Mouse (Mus musculus) limb, embryonic 12.5 days (tissue): ENCODE results near the gene F2rl3. TPM values are rescaled to one million over a fixed set of nuclear protein-coding genes. Genes with fewer than 3 reads are reported as not detected.

Experiments used
- ATAC-seq: fragments of 200-750 bp; cut with Nextera tagmentation; 2 replicates; pipeline ENCODE4 v1.8.0; 2017; ENCODE audit warnings: low read depth, moderate TSS enrichment; ENCODE audit not compliant: insufficient number of reproducible peaks, insufficient read depth, low FRiP score, low TSS enrichment
- H3K27ac ChIP-seq: fragments of 300-500 bp; sonication (generic); 2 replicates; pipeline ENCODE4 v1.5.1; 2016; ENCODE audit warnings: mild to moderate bottlenecking, moderate library complexity
- H3K27me3 ChIP-seq: fragments of 300-500 bp; sonication (generic); 2 replicates; pipeline ENCODE4 v1.6.1; 2016; ENCODE audit warnings: mild to moderate bottlenecking, moderate library complexity
- H3K36me3 ChIP-seq: fragments of 300-500 bp; sonication (generic); 2 replicates; pipeline ENCODE4 v1.6.1; 2016; ENCODE audit warnings: mild to moderate bottlenecking, moderate library complexity
- H3K4me1 ChIP-seq: fragments of 300-500 bp; sonication (generic); replicated peaks from 2 replicates; pipeline ENCODE4 v1.6.1; 2016
- H3K4me2 ChIP-seq: fragments of 300-500 bp; sonication (generic); 2 replicates; pipeline ENCODE4 v1.6.1; 2016; ENCODE audit warnings: mild to moderate bottlenecking, moderate library complexity
- H3K4me3 ChIP-seq: fragments of 300-500 bp; sonication (generic); replicated peaks from 2 replicates; pipeline ENCODE4 v1.5.1; 2016; ENCODE audit warnings: mild to moderate bottlenecking
- H3K9ac ChIP-seq: fragments of 300-500 bp; sonication (generic); replicated peaks from 2 replicates; pipeline ENCODE4 v1.6.1; 2016; ENCODE audit warnings: mild to moderate bottlenecking, moderate library complexity
- H3K9me3 ChIP-seq: fragments of 300-500 bp; sonication (generic); 2 replicates; pipeline ENCODE4 v1.6.1; 2016; ENCODE audit warnings: mild to moderate bottlenecking, moderate library complexity
- WGBS: fragments of 180-500 bp; shearing (Covaris S2); methylation state at CpG from one replicate; pipeline ENCODE4 v1.1.7; 2016; 5-methylcytosine and 5-hydroxymethylcytosine counted together
- polyA plus RNA-seq: library from polyadenylated mRNA; unstranded; fragments of >200 nt; fragmentation: Nextera tagmentation; extraction: Ambion mirVana; gene quantifications from 2 replicates; pipeline ENCODE4 v1.2.1, GENCODE M21; 2016

Gene F2rl3
- polyA plus RNA-seq = 1.4 and 2.1 TPM in 2 replicates

DNA sequence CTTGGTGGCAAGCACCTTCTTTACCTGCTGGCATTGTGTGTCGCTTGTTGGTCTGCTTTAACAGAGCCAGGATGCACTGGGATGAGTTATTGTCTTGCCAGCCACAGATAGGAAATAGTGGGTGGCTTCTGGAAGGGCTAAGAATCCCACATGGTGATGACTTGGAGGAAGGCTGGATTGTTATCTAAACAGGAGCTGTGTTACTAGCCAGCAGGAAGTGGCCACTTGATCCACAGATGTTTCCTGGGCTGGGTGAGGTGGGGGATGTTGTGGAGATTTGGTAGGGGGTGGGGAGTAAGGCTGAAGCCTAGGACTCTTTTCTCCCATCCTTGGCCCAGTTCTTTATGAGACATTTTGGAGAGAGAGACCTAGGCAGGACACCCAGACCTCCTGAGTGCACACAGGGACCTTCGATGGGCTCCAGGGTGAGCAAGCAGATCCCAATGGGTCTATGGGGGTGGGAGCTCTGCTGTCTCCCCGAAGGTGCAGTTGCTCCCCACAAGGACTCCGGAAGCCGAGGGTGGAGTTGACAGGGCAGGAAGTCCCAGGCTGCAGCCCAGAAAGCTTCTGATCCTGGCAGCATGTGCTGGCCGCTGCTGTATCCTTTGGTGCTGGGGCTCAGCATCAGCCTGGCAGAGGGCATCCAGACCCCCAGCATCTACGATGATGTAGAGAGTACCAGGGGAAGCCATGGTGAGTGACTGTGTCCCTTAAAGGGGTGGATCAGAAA lies at the start of gene F2rl3:
Gene F2rl3, plus strand, starts transcription at position 559 of the 730 bp plus-strand sequence.
- Histone ChIP-seq H3K4me1 (no peaks in the 10 kb centered on the region; the same call in 1 of the 2 replicates), H3K4me2 (no peak within 1 kb of the TSS), H3K27ac (no peak within 1 kb of the TSS), H3K36me3 (peaks cover 33% of the 10 kb centered on the region), H3K27me3 (no peaks in the 10 kb centered on the region), H3K9ac (no peak within 1 kb of the TSS), H3K9me3 (no peaks in the 10 kb centered on the region), H3K4me3 (no peak within 1 kb of the TSS)
- ATAC-seq = no peak
- 82% methylated on average over 7 of the region's 7 CpGs for WGBS

DNA sequence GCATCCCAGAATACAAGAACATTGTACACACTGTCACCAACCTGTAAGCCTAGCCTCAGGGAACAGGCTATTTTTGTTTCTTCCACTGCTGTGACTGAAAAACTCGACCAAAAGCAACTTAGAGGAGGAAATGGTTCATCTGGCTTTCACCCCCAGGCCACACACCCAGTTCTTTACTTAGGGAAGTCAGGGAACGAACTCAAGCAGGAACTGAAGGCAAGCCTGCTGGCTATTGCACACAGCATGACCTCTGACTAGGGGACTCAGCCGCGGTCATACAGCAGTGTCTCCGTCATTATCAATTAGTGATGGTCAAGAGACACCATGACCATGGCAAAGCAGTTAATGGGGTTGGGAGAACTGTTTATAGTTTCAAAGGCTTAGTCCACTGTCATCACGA lies 49.1 kb upstream of the F2rl3 start:
- no peak for ATAC-seq
- WGBS = 45% methylated on average over 6 of the region's 6 CpGs
- H3K27ac ChIP-seq = no peak overlapping the region

DNA sequence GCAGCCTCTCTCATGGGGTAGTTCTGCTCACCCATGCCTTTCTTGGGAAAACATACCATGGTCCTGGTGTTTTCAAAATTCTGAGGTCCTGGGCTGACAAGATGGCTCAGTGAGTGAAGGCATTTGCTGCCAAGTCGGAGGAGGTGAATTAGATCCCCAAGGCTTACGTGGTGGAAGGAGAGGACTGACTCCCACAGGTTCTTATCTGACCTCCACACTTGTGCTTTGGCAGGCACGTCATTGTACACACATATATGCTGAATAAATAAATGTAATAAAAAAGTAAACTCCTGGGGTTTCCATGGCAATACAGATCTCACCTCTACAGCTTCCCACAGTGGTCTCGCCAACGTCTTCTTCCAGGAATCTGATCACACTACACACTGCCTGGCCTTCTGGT lies 45.1 kb upstream of the F2rl3 start:
- H3K4me1 ChIP-seq = no peaks in the 10 kb centered on the region
- no peak for ATAC-seq
- no peaks in the 10 kb centered on the region for H3K9me3 ChIP-seq
- H3K4me2 ChIP-seq = no peak overlapping the region
- no peaks in the 10 kb centered on the region for H3K27me3 ChIP-seq
- WGBS = 84% methylated on average over 5 of the region's 5 CpGs
- no peak overlapping the region for H3K4me3 ChIP-seq
- no peak overlapping the region for H3K27ac ChIP-seq
- H3K9ac ChIP-seq = no peak overlapping the region
- H3K36me3 ChIP-seq = no peaks in the 10 kb centered on the region

More for the DNA sequence above, 49.1 kb upstream of the F2rl3 start:
- Histone ChIP-seq H3K36me3 (no peaks in the 10 kb centered on the region), H3K9ac (no peak overlapping the region), H3K4me2 (no peak overlapping the region), H3K4me1 (no peaks in the 10 kb centered on the region), H3K27me3 (no peaks in the 10 kb centered on the region), H3K9me3 (no peaks in the 10 kb centered on the region), H3K4me3 (no peak overlapping the region)

DNA sequence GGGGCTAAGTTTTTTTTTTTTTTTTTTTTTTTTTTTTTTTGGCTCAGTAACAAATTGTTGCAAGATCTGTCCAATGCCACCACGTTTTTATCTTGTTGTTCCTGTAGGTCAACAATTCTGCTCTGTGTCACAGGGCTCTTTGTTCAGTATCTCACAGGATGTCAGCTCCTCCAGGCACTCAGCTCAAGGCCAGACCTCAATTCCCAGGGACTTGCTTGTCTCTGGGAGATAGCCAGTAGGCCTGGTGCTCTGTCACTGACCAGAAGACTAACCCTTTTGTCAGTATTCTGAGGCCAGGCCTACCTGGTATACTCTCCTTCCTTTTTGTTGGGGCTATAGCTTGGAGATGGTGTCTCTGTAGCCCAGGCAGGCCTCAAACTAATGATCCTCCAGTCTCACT lies 41.1 kb upstream of the F2rl3 start:
- H3K36me3 ChIP-seq = peaks cover 12% of the 10 kb centered on the region
- H3K4me2 ChIP-seq = no peak overlapping the region
- no peak overlapping the region for H3K9ac ChIP-seq
- no peak for ATAC-seq
- no peak overlapping the region for H3K27ac ChIP-seq
- H3K4me1 ChIP-seq = peaks cover 11% of the 10 kb centered on the region
- no peak overlapping the region for H3K4me3 ChIP-seq
- WGBS = 36% methylated on average over 1 of the region's 1 CpGs
- peaks cover 4% of the 10 kb centered on the region; the same call in 1 of the 2 replicates for H3K9me3 ChIP-seq
- no peaks in the 10 kb centered on the region for H3K27me3 ChIP-seq

DNA sequence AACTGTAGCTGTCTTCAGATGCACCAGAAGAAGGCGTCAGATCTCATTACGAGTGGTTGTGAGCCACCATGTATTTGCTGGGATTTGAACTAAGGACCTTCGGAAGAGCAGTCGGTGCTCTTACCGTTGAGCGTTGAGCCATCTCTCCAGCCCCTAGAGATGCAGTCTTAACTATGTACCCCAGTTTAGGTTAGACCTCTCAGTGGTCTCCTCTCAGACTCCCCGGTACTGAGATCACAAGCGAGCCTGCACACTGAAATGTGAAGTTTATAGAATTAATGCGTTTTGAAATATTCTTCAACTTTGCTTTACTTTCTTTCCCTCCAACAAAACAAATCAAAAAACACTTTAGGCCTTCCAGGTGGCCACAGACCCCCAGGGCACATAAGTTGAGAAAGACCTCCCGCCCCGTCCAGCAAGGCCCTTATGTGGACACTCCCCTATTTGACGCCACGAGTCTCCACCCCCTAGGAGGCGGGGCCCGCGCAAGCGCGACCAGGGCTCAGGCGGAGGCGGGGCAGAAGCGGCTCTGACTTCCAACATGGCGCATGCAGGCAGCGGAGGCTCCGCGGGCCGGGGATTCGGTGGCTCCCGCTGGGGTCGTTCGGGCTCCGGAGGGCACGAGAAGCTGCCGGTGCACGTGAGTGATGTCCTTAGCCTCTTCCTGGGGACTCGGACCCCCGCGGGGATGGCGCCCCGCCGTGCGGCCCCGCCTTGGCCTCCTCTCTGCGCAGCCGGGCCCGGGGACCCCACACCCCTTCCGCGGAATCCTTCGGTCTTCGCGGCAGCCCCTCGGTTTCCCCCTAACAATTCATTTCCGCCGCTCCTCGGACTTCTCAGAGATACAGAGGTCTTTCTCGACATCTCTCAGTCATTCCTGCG lies 38.7 kb upstream of the F2rl3 start, which contains the start of gene Sin3b:
Gene Sin3b, plus strand, starts transcription at position 517 of the 882 bp plus-strand sequence.
- Histone ChIP-seq H3K4me1 (peaks cover 11% of the 10 kb centered on the region), H3K36me3 (peaks cover 37% of the 10 kb centered on the region), H3K4me3 (peak within 1 kb of the TSS; percentile 95), H3K27me3 (no peaks in the 10 kb centered on the region), H3K9me3 (peaks cover 4% of the 10 kb centered on the region; the same call in 1 of the 2 replicates), H3K4me2 (peak within 1 kb of the TSS; percentile 89), H3K9ac (peak within 1 kb of the TSS; percentile 93), H3K27ac (peak within 1 kb of the TSS; percentile 64; the same call in 1 of the 2 replicates)
- WGBS = 14% methylated on average over 56 of the region's 56 CpGs
- peak; percentile 96 for ATAC-seq

DNA sequence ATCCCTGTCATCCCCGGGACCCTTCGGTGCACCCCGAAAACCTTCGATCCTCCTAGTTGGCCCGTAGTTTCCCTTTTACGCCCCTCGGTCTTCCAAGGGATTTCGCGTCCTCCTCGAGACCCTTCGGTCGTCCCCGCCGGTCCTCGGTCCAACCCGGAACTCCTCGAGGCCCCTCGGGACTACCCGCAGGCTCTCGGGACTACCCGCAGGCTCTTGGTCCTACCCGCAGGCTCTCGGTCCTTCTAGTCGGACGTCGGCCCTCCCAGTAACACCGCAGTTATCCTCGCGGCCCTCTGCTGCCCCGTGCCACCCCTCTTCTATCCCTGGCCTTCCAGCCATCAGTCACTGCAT lies 38.1 kb upstream of the F2rl3 start:
- Histone ChIP-seq H3K4me1 (peaks cover 11% of the 10 kb centered on the region), H3K27ac (peak overlapping the region; percentile 64; the same call in 1 of the 2 replicates), H3K4me3 (peak overlapping the region; percentile 95), H3K4me2 (peak overlapping the region; percentile 89), H3K9ac (peak overlapping the region; percentile 93), H3K36me3 (peaks cover 43% of the 10 kb centered on the region), H3K27me3 (no peaks in the 10 kb centered on the region), H3K9me3 (peaks cover 4% of the 10 kb centered on the region; the same call in 1 of the 2 replicates)
- 0% methylated on average over 30 of the region's 30 CpGs for WGBS
- no peak for ATAC-seq

DNA sequence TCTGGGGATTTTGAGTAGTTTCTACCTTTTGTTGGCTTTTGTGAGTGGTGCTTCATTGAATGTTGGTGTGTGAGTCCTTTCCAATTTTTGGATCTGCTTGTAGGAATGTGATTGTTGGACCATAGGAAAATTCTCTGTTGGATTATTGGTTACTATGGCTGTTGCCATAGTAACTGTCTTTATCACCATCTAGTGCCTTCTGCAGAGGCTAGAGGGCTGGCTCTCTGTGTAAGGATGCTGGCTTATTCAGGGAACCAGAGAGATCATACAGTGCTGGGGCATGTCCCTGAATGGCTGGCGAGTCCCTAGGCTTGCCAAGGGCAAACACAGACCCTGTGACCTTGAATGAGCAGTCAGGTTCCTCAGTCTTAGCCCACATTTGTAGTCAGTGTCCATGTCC lies 33.0 kb upstream of the F2rl3 start:
- H3K4me1 ChIP-seq = peaks cover 11% of the 10 kb centered on the region
- H3K9ac ChIP-seq = no peak overlapping the region
- WGBS = 90% methylated on average over 1 of the region's 1 CpGs
- no peak overlapping the region for H3K4me3 ChIP-seq
- H3K4me2 ChIP-seq = no peak overlapping the region
- H3K9me3 ChIP-seq = no peaks in the 10 kb centered on the region
- H3K36me3 ChIP-seq = peaks cover 91% of the 10 kb centered on the region
- H3K27me3 ChIP-seq = no peaks in the 10 kb centered on the region
- no peak for ATAC-seq
- H3K27ac ChIP-seq = no peak overlapping the region

DNA sequence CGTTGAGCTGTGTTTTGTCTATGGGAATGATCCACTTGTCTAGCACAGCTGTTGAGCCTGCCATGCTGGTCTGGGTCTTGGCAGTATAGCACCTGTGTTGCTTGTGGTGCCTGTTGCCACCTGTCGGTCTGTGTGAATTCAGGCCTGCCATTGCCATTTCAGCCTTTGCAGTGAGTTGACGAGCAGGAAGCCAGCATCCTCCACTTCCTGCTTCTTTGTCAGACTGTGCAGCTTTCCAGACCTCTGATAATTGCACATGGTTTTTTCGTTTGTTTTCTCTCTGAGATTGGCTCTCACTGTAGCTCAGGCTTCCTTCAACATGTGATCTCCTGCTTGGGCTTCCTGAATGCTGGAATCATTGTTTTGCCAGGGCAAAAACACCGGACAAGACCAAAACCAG lies 26.7 kb upstream of the F2rl3 start:
- 88% methylated on average over 5 of the region's 5 CpGs for WGBS
- H3K4me1 ChIP-seq = peaks cover 7% of the 10 kb centered on the region; the same call in 1 of the 2 replicates
- no peak overlapping the region for H3K4me2 ChIP-seq
- H3K36me3 ChIP-seq = peaks cover 98% of the 10 kb centered on the region
- H3K9ac ChIP-seq = no peak overlapping the region
- ATAC-seq = no peak
- H3K27ac ChIP-seq = no peak overlapping the region
- no peaks in the 10 kb centered on the region for H3K9me3 ChIP-seq
- no peak overlapping the region for H3K4me3 ChIP-seq
- H3K27me3 ChIP-seq = no peaks in the 10 kb centered on the region

DNA sequence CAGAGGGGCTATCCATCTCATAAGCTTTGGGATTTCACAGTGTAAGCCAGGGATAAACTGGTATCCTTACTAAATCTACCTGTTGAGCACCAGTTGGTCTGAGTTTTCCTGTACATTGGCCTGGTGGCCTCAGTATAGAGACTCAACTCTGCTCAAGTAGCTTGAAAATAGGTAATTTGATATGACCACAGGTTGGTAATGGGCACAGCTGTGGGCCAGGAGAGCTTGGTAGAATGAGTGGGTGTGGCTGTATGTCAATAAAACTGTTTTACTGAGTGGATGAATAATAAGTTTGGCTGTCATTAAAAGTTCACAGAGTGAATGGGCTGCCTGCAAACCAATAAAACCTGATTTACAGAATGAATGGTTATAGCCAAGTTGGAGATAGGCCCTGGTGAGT lies 24.8 kb upstream of the F2rl3 start:
- no peak overlapping the region for H3K4me2 ChIP-seq
- no peak overlapping the region for H3K9ac ChIP-seq
- peaks cover 7% of the 10 kb centered on the region; the same call in 1 of the 2 replicates for H3K4me1 ChIP-seq
- no peak overlapping the region for H3K4me3 ChIP-seq
- no peaks in the 10 kb centered on the region for H3K27me3 ChIP-seq
- no peak overlapping the region for H3K27ac ChIP-seq
- H3K9me3 ChIP-seq = no peaks in the 10 kb centered on the region
- H3K36me3 ChIP-seq = peaks cover 98% of the 10 kb centered on the region
- ATAC-seq = peak; percentile 43; the same call in 1 of the 2 replicates

DNA sequence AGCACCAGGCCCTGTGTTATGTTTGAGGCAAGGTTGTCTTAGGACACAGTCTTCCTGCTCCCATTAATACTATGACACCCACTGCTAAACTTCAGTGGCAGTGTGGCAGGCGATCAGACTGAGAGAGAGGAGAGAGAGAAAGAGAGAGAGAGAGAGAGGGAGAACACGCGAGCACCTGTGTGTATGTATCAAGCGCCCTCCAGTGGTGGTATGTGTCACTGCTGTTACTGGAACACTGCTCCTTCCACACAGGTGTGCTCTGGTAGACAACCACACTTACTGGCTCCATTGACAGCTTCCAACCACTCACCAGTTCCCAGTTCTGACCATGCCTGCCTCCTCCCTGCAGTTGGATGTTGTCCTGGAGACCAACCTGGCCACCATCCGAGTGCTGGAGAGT lies 15.6 kb upstream of the F2rl3 start:
- H3K4me3 ChIP-seq = no peak overlapping the region
- no peaks in the 10 kb centered on the region for H3K27me3 ChIP-seq
- WGBS = 37% methylated on average over 5 of the region's 5 CpGs
- no peaks in the 10 kb centered on the region for H3K9me3 ChIP-seq
- peaks cover 100% of the 10 kb centered on the region for H3K36me3 ChIP-seq
- no peak overlapping the region for H3K9ac ChIP-seq
- H3K4me1 ChIP-seq = no peaks in the 10 kb centered on the region
- no peak for ATAC-seq
- no peak overlapping the region for H3K4me2 ChIP-seq
- no peak overlapping the region for H3K27ac ChIP-seq

DNA sequence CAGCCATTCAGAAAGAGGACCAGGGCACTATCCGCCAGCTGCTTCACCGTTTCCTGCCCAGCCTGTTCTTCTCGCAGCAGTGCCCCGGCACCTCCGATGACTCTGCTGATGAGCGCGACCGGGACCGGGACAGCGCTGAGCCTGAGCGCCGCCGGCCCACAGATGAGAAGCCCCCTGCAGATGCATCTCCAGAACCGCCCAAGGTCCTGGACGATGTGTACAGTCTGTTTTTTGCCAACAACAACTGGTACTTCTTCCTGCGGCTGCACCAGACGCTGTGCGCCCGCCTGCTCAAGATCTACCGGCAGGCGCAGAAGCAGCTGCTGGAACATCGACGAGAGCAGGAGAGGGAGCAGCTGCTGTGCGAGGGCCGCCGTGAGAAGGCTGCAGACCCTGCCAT lies 11.8 kb upstream of the F2rl3 start:
- H3K9me3 ChIP-seq = no peaks in the 10 kb centered on the region
- H3K4me1 ChIP-seq = no peaks in the 10 kb centered on the region
- ATAC-seq = no peak
- no peak overlapping the region for H3K4me3 ChIP-seq
- 94% methylated on average over 26 of the region's 26 CpGs for WGBS
- H3K9ac ChIP-seq = no peak overlapping the region
- H3K36me3 ChIP-seq = peaks cover 98% of the 10 kb centered on the region
- no peaks in the 10 kb centered on the region for H3K27me3 ChIP-seq
- no peak overlapping the region for H3K27ac ChIP-seq
- no peak overlapping the region for H3K4me2 ChIP-seq
